Mouse (Mus musculus): ENCODE measurements around the gene Chchd1.

The Chchd1 gene

DNA sequence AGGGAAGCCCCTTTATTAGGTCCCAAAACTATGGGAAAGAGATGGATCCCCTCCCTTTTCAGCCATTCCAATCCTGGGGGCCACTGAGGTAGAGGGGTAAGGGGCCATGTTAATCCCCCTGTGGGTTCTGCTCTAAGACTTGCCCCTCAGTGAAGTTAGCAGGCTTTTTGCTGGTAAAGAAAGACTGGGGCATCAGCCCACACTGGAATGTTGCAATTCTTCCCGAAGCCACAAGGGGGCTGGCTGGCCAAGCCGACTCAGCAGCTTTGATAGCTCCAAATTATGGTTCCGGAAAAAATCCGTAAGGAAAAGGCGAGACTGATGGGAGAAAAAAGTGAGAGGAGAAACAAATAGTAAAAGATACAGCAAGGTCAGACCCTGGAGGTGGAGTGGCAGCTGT is 21.2 kb downstream of the Chchd1 start:
- DNase-seq (ENCODE audit: low spot score in 2 of 2) = peak in 1 of 2 experiments; percentile 74

DNA sequence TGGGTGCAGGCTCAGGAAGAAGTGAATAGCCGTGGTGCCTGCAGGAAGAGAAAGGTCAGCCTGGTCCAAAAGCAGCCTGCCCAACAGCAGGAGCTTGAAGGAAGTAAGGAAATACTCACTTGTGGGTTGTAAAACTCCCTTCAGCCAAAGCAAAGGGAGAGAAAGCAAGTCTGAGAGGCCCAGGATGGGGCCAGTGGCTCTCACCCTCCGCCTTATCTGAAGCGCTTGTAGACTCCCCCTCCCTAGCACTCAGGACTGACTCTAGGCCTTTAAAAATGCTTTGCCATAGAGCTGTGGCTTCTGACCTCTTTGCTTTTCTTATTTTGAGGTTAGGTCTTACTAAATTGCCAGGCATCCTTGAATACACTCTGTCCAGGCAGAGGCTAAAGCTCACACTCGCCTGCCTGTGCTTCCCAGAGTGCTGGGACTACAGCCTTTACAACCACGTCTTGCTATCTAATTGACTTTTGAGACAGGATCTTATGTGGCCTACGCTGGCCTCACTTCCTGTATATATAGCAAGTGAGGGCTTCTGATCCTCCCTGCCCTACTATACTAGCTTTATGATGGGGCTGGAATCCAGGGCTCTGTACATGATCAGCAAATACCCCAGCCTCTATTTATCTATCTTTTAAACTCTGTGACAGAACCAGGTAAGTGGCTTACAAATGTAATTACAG is 23.0 kb downstream of the Chchd1 start:
- DNase-seq (ENCODE audit: low spot score in 2 of 2) = no peak

DNA sequence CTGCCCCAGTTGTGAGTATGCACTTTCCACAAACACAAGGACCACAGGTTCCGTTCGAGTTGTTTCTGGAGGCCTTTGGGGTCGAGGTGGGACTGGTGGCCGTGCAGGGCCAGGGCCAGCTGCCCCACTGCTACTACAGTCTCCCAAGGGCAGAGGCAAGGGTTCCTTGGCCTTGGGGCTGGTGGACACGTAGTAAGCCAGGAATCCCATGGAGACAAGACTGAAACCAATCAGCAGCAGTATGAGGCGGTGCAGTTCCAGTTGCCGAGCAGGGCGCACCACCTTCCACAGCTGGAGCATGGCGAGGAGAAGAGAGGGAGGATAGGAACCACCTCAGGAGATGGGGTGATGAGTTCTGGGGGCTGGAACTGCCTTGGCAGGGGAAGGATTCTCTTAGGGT is 27.1 kb downstream of the Chchd1 start:
- DNase-seq (ENCODE audit: low spot score in 2 of 2) = no peak

DNA sequence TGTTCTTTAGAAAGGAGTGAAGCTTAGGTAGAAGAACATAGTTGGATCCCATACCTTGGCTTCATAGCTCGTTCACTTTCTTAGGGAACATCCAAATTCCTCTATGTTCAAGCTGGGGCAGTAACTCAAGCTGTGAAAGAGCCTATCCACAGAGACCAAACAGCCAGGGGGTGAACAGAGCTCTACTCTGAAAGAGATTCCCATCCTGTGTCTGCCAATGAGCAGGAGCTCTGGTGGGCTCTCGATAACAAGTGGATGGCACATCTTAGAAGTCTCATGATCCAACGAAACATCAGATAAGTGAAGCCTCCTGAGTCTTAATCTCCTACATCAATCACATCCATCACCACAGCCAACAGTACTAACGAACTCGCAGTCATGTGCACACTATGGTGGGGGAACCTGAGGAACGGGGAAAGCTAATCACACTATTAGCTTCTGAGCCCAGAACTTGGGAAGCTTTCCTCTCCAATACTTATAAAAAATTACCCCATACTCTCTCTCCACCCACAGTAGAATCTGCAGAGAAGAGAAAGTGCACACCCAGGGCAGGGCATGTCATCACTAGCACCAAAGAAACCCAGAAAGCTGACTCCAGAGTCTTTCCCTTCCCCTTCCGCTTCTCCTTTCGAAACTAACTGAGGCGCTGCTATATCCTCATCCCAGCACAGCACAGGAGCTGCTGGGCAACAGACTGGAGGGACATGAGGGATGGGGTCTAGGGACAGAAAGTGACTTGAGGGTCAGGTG is 28.2 kb downstream of the Chchd1 start:
- DNase-seq (ENCODE audit: low spot score in 2 of 2) = no peak

DNA sequence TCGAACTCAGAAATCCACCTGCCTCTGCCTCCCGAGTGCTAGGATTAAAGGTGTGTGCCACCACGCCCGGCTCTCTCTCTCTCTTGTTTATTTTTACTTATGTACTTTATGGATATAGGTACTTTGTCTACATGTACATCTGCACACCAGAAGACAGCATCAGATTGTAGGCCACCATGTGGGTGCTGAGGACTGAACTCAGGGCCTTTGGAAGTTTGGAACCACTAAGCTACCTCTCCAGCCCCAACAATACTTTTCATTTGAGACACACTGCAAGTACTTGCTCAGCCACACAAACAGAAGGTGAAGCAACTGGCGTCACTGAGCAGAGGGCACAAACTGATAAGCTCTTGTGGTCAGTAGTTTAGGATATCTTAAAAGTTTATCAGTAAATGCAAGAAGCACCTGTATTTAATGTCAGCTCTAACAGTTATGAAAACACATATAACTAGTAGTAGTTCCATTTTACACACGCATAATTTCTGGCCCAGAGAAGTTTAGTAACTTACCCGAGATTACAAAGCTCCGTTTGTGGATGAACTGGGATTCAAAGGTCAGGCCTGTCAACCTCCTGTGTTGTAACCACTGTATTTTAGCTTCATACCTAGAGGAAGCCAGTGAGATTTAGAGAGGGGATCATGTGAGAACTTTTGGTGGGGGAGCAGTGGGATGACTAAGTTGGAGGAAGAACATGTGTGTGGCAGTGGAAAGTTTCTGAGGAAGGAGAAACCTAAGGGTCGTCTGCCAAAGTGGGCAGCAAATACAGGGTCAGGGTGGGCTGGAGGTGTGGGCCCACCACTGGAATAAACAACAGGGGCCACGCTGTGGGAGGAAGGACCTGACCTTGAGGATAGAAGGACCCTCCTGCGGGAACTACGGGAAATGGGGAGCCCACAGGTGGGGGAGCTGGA is 30.5 kb downstream of the Chchd1 start:
- DNase-seq (ENCODE audit: low spot score in 2 of 2) = no peak

DNA sequence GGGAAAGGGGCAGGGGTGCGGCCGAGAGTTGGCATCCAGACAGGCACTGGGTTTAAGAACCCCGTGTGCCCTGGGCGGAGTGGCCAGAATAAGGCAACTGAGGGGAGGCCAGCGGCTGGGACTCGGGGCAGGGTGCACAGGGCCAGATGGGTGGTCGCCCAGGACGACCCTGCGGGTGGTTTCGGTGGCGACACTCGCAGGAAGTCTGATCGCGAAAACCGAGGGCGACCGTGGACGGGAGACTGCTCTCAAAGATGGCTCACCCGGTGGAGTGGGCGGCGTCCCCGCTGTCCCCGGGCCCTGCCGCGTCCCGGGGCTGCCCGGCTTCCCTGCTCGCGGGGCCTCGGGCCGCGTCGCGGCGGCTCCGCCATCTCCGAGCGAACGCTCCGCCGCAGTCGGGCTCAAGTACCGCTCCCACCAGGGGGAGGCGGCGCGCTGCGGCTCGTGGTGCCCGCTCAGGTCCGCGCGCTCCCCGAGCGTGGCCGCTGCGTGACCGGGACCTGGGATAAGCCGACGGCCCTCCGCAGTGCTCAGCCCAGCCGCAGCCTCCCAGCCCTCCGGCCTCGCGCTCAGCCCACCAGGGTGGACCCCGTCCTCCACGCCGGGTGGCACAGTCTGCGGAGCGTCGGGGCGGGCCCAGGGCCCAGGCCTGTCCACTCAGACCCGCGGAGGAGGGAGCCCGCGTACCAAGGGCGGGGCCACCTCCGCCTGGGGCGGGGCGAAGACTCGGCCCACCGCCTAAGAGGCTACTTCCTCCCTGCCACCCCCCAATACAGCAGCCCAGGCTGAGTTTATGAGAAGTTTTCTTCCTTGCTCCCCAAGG is 31.4 kb downstream of the Chchd1 start, which contains the start of gene Ndst2:
Gene Ndst2 (minus strand): TSS at position 611 of the 823 bp plus-strand sequence.
- peak; percentile 72 to 82 for DNase-seq (ENCODE audit: low spot score in 2 of 2)

DNA sequence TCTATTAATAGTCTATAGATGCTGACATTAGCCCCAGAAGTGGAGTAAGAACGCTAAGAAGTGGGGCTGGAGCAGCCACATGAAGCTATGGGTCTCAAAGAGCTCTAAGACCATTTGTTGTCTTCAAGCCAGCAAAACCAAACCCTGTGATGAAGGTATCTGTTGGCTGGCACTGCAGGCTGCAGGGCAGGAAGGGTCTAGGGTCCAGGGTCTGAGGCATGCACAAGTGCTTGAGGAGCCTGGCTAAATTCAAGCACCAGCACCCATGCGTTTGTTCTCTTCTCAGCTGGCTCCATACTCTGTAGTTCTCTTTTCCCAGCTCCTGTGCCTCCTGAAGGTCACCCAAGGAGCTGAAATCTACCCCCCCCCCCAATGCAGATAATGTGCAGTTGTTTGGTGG is 32.2 kb downstream of the Chchd1 start:
- DNase-seq (ENCODE audit: low spot score in 2 of 2) = no peak

DNA sequence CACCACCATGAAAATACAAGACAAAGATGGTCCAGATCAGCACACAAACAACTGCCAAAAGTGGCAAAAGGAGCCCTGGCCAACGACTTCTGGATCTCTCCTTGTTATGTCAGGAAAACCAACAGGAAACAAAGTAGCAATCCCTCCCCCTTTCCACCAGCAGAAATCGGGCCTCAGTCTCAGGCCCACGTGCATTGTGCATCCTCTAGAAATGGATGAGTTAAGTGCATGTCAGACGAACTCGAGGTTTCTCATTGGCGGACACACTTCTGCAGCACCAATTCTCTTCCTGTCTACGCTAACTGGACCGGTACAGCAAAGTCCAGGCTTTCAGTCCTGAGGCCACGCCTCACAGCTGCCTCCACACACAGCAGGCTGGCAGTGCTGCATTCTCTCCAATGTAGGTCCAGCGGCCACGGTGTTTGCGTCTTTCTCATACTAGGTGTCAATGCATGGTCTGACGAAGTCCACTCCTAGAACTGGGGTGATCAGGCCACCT is 33.1 kb downstream of the Chchd1 start:
- DNase-seq (ENCODE audit: low spot score in 2 of 2) = no peak

DNA sequence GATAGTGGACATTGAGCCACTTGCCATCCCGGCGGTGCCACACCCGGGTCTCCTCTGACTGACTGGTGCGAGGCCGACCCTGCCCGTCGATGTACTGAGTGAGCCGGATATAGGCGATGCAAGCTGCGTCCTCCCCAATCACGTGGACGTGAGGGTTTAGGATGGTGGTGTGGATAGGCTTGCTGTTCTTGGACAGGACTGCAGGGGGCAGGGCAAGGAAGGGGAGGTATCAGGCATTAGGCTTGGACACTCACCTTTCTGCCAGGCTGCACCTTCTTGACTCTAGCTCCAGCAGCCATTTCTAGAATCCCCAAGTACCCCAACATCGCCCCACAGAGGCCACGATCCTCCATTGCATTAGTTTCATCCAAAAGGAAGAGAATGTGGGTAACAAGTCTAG is 34.5 kb downstream of the Chchd1 start:
- DNase-seq (ENCODE audit: low spot score in 2 of 2) = peak in 1 of 2 experiments; percentile 55

DNA sequence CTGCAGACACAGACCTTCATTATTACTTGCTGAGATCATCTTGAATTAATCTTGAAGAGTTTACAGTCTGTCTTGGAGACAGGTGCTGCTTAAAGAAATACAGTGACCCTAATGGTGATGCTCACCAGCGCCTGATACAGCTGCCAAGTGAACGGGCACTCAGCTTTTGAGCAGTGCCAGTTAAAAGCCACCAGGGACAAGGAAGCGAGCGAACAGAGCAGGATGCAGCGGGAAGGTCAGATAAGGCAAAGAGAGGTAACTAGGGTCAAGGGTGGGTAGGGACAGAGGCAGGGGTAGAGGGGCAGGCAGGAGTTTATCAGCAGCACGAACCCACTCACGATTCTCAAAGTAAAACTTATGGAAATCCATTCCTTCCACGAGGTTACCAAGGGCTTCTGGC is 35.7 kb downstream of the Chchd1 start:
- DNase-seq (ENCODE audit: low spot score in 2 of 2) = no peak

DNA sequence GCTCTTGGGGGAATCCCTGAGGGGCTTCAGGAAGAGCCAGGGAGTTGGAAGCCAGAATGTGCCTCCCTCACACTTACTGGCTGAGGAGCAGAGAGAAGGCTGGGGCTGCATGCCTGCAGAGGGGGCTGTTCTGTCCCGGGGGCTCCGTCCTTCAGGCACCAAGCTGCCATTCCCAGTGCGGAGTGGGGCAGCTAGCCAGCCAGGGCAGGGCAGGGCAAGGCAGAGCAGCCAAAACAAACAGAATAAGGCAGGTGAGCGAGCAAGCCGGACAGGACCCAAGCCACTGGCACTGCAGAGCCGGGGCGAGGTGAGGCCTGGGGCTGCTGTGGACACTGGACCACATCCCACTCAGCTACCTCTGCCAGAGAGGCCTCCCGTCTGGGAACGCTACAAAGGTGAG is 38.5 kb downstream of the Chchd1 start:
- DNase-seq (ENCODE audit: low spot score in 2 of 2) = no peak

DNA sequence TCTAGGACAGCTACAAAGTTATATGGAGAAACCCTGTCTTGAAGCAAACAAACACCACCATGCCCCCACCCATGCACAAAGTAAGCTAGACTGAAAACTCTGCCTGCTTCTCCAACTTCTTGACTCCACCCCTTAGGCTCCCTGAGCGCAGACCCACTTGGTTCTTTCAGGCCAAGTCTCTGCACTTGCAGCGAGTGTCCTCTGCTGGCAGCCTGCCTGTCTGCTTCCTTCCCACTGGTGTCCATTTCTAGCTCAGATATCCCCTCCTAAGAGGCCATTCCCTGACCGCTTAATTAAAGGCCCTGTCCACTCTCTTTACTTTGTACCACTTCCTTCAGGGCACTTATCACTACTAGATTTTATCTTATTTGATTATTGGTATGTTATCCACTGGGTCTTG is 40.8 kb downstream of the Chchd1 start:
- DNase-seq (ENCODE audit: low spot score in 2 of 2) = no peak

DNA sequence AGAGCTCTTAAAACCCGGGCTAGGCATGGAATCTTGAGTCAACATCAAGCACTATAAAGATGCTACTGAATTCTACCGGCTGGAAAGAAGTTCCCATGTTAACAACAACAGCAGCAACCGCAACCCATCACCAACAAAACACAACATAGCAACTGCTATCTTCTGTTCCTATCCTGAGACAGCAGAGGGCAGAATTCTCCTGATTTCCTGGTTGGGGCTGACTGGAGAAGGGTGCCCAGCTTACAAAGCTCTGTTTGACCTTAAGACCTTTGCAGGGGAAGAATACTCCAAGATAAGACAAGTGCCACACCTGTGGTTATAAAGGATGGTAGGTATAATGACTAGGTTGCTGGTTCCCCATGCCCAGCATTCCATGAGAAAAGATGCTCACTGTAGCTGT is 44.1 kb downstream of the Chchd1 start:
- DNase-seq (ENCODE audit: low spot score in 2 of 2) = no peak

DNA sequence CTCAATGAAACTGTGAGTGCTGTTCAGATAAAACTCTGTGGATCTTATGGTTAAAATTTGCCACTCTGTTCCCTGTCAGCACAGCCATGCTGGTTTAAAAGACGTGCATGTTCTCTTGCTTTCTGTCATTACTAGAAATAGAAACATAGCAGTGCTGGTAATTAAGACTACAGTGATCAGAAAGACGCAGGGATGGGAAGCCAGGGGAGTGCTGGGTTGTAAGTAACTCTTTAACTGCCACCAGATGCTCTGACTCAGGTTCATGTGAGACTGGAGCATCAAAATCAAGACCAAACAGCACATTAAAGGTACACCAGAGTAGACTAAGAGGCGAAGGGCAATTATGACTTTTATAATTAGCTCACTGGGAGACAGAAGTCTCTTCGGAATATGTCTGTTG is 45.6 kb downstream of the Chchd1 start:
- no peak for DNase-seq (ENCODE audit: low spot score in 2 of 2)

DNA sequence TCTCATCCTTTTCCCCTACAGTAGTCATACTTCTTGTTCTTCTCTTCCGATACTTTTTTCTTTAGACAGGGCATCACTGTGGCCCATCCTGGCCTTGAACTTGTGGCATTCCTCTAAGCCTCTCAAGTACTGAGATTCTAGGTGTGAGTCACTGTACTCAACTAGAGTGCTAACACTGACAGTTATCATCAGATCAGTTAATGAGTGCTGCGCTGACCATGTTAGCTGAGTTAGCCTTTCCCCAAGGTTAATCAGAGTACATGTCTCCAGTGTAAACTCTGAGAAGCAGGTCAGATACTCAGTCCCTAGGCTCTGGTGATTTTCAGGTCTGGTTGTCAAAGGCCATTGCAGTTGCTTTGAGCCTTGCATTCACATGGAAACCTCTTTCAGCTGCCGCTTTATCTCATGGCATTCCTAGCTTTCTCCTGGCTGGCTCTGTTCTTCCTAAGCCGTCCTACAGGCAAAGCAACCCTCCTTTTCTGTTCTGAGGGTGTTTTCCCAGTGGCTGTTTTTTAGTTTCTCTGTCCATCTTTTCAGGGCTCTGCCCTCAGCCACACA is 46.8 kb downstream of the Chchd1 start:
- DNase-seq (ENCODE audit: low spot score in 2 of 2) = no peak

DNA sequence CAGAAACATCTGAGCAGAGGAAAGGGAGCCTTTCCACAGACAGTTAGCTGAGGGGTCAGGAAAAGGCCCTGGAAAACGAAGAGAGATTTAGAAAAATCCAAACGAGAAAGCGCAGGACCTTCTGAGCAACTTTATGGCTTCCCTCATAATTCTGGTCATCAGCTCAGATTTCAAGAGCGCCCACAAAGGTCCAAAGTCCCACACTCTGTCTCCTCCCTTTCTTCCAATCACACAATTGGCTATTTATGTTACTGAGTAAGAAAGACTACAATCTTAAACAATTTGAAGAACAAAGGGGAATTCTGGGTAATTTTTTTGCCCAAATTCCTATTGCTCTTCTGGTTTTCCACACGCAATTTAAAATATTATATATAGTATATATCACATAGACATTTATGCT is 47.7 kb downstream of the Chchd1 start:
- no peak for DNase-seq (ENCODE audit: low spot score in 2 of 2)

DNA sequence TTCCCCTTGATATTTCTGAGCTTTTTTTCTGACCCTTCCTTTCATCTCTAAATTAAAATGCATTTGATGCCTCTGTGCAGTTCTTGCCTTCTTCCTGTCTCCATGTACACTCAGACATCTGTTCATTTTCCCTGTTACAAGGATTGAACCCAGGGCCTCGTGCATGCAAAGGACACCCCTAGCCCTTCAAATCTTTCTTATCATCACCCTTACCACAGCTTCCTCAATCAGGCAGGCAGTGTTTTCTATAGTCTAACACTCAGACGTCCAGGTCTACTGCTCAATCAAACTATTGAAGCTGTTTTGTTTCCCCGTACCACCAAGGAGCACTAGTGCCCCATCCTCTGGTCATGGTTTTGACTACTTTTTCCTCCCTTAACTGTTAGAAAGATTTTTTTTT is 51.0 kb downstream of the Chchd1 start:
- DNase-seq (ENCODE audit: low spot score in 2 of 2) = no peak
